In genomic region chr7:140959181-140959901, GRCm38 (mm10) we compare ENCODE assay signal across 8 mouse cellular contexts. TPM values are rescaled to one million over a fixed set of nuclear protein-coding genes. Genes with fewer than 3 reads are reported as not detected.
DNase-seq lines count a peak whose midpoint lies in the region; ATAC-seq and TF ChIP-seq lines count a peak whose summit lies in the region.

No protein-coding gene starts in this region.

- DNase-seq in heart, adult 11 months = peak; percentile 95
- no peak for DNase-seq in heart, adult 9 months (ENCODE audit: low spot score in 2 of 2)
- peak in 1 of 2 experiments; percentile 19 for DNase-seq in spleen, adult 2 months (ENCODE audit: low read depth in 1 of 2, low spot score in 2 of 2)
- DNase-seq in spleen, adult 12 weeks (ENCODE audit: low spot score) = no peak
- DNase-seq in cerebellum, postnatal 36 days = peak; percentile 18 to 29
- DNase-seq in kidney, adult 9 months = peak; percentile 77
- DNase-seq in c-Kit-positive CD71-positive TER-119-positive erythroid progenitor cells, embryonic 14.5 days (ENCODE audit: low spot score) = no peak

- H3K4me1 ChIP-seq in spleen, adult 2 months (ENCODE audit: control insufficient read depth, insufficient read depth, insufficient read length) = peaks cover 9% of the 10 kb centered on the region; the same call in 1 of the 2 replicates

- no peak overlapping the region for H3K27ac ChIP-seq in spleen, adult 2 months (ENCODE audit: insufficient read depth, low read length)

- no peak for TF ChIP-seq POLR2A in spleen, adult 2 months (IDR thresholded peaks at IDR 0.05; ENCODE audit: low read depth, low read length)

- 0 out of 2 replicates have a peak, but pooled peaks have one; percentile 40 for ATAC-seq in megakaryocyte-erythroid progenitor cell, adult 5-6 weeks (replicated peaks; ENCODE audit: low FRiP score, low TSS enrichment, poor library complexity, severe bottlenecking)

- WGBS in spleen, adult 2 months = 16% methylated on average over 9 of the region's 9 CpGs

- no peaks in the 10 kb centered on the region for H3K36me3 ChIP-seq in spleen, adult 2 months (ENCODE audit: control insufficient read depth, insufficient read depth, low read length)

- peak; percentile 22; the same call in 1 of the 2 replicates for TF ChIP-seq CTCF in spleen, adult 2 months (IDR thresholded peaks at IDR 0.05; ENCODE audit: extremely low read depth, insufficient read depth, insufficient read length, insufficient replicate concordance)

- H3K27me3 ChIP-seq in spleen, adult 2 months (ENCODE audit: control insufficient read depth, insufficient read depth, low read length) = no peaks in the 10 kb centered on the region

- H3K4me3 ChIP-seq in spleen, adult 2 months (ENCODE audit: extremely low read depth, insufficient read depth, insufficient read length) = no peak overlapping the region

RNA-seq across cellular contexts. Expression of gene Ifitm2, which starts 3.6 kb away (rescaled TPM):
- 279 and 436 TPM in 2 replicates for polyA plus RNA-seq in spleen, adult 2 months (2012; rRNA removed)
- 285 and 292 TPM in 2 replicates for total RNA-seq in megakaryocyte-erythroid progenitor cell, adult 5-6 weeks (2014; fragmentation: Nextera tagmentation)
- total RNA-seq in megakaryocyte-erythroid progenitor cell, adult 5-6 weeks (2017) = 265 and 278 TPM in 2 replicates

RNA-seq across cellular contexts. Expression of gene Gm45717, which starts 3.6 kb away (rescaled TPM):
- polyA plus RNA-seq in spleen, adult 2 months (2012; rRNA removed) = not detected in 2 replicates
- total RNA-seq in megakaryocyte-erythroid progenitor cell, adult 5-6 weeks (2014; fragmentation: Nextera tagmentation) = not detected in 2 replicates
- not detected in 2 replicates for total RNA-seq in megakaryocyte-erythroid progenitor cell, adult 5-6 weeks (2017)

RNA-seq across cellular contexts. Expression of gene Ifitm1, which starts 7.7 kb away (rescaled TPM):
- polyA plus RNA-seq in spleen, adult 2 months (2012; rRNA removed) = 159 and 265 TPM in 2 replicates
- total RNA-seq in megakaryocyte-erythroid progenitor cell, adult 5-6 weeks (2014; fragmentation: Nextera tagmentation) = 37.2 and 54.3 TPM in 2 replicates
- total RNA-seq in megakaryocyte-erythroid progenitor cell, adult 5-6 weeks (2017) = 20.9 and 50.8 TPM in 2 replicates

RNA-seq across cellular contexts. Expression of gene Ifitm5, which starts 9.2 kb away (rescaled TPM):
- 1.2 and 1.3 TPM in 2 replicates for polyA plus RNA-seq in spleen, adult 2 months (2012; rRNA removed)
- total RNA-seq in megakaryocyte-erythroid progenitor cell, adult 5-6 weeks (2014; fragmentation: Nextera tagmentation) = 0.55 TPM in 1 of 2 replicates, not detected in the other
- total RNA-seq in megakaryocyte-erythroid progenitor cell, adult 5-6 weeks (2017) = 2.4 TPM in 1 of 2 replicates, not detected in the other

RNA-seq across cellular contexts. Expression of gene Pgghg, which starts 18.1 kb away (rescaled TPM):
- polyA plus RNA-seq in spleen, adult 2 months (2012; rRNA removed) = 21.2 and 26.0 TPM in 2 replicates
- 12.2 and 18.7 TPM in 2 replicates for total RNA-seq in megakaryocyte-erythroid progenitor cell, adult 5-6 weeks (2014; fragmentation: Nextera tagmentation)
- 6.1 and 7.2 TPM in 2 replicates for total RNA-seq in megakaryocyte-erythroid progenitor cell, adult 5-6 weeks (2017)

Comparison
In these comparisons a context has a peak if more than half of its experiments do, and no peak if none do; other contexts are left out.
1. DNase-seq: peak in heart, adult 11 months (single experiment), cerebellum, postnatal 36 days (2 of 2) and kidney, adult 9 months (single experiment); none in heart, adult 9 months (0 of 2), spleen, adult 12 weeks (single experiment) and c-Kit-positive CD71-positive TER-119-positive erythroid progenitor cells, embryonic 14.5 days (single experiment).